Mouse (Mus musculus) kidney, adult 9 months (tissue): ENCODE results near the gene Mafk.
A peak's percentile ranks its signal among the peaks of the same experiment; 100 is the strongest.

ENCODE experiments used
- DNase-seq: peaks from one replicate; pipeline ENCODE4 v3.0.0; 2022

Mafk gene

DNA sequence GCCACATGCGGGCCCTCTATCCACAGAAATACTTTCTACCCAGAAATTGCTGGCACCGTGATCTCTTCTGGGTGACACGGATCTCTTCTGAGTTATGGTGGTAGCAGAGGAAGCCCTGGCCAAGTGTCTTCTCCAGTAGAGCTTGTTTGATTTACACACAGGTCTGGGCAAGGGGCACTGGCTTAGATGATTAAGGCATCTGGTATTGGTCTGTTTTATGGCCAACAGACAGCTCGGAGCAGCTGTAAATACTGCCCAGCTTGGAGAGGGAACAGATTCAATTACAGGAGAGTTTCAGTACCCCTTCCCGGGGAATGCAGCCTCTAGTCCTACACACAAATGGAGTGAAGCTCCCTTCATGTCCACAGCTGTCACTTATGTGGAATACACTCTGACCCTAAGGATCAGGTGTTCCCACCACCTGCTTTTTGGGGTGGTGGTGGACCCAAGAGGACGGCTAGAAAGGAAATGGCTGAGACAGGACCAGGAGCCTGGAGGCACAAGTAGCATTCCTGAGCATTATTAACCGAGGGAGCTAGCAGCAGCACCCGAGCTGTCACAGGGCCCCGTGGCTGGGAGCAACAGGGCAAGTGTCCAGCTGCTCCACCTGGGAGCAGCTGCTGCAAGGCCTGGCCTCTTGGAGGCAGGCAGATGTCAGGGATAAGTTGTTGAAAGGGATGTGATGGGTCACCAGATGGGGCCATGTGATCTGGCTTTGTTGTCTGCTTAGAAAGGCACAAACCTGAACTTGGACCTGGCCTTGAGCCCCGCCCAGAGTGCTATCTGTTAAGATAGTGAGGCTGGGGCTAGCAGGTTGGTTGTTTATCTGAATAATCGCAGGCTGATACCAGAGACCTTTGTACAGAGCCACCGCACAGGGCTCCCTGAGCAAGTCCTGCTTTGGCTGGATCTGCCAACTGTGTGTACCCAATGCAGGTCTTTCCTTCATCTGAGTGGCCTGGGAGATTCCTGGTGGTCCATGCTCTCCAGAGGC, 30.4 kb downstream of the Mafk start:
- DNase-seq: no peak

GRCm38 (mm10) chr5:139824531-139824930, 33.2 kb downstream of the Mafk start:
- no peak for DNase-seq

GRCm38 (mm10) chr5:139825947-139826346, 34.6 kb downstream of the Mafk start:
- DNase-seq: no peak

GRCm38 (mm10) chr5:139826357-139827055, 35.2 kb downstream of the Mafk start, which contains the start of the genes Gm26938 and Psmg3:
Gm26938 (minus strand) TSS chr5:139826407.
Psmg3 (minus strand) TSS chr5:139826885.
- DNase-seq: peak; percentile 92

DNA sequence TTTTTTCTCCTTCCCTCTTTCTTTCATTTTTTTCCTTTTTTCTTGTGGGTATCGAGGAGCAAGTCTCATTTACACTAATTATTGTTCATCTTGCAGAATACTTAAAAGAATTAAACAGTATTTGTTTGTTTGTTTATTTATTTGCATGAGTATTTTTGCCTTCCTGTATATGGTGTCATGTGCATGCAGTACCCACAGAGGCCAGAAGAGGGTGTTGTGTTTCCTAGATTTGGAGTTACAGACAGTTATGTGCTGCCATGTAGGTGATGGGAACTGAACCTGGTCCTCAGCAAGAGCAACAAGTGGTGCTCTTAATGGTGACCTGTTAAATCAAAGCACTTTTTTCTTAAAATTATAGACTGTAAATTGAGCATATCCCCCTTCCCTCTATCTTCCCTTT, 36.3 kb downstream of the Mafk start:
- no peak for DNase-seq

- no peak for DNase-seq
Observed at GRCm38 (mm10) chr5:139829384-139829783, 38.1 kb downstream of the Mafk start.

GRCm38 (mm10) chr5:139830734-139831133, 39.4 kb downstream of the Mafk start:
- DNase-seq: no peak

DNA sequence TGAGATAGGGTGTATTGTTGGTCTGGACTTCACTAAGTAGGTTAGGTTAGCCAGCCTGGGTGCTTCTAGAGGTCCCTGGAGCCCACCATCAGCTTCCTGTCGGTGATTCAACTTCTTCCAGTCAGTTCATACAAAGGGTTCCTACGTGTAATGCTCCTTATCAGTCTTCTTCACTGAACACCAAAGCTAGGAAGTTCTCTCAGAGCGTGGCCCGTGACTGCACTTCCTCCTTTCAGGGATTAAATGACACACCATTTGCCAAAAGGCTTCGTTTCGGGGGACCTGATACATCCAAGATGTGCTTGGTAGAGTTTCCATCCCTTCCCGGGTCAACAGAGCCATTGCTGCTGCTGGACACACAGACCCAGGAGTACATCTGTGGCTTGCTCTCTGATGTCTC, 40.8 kb downstream of the Mafk start:
- no peak for DNase-seq

GRCm38 (mm10) chr5:139835706-139836105, 44.4 kb downstream of the Mafk start:
- DNase-seq: no peak

- DNase-seq: peak; percentile 53
Observed at GRCm38 (mm10) chr5:139838476-139838892, 47.2 kb downstream of the Mafk start.

GRCm38 (mm10) chr5:139839142-139839541, 47.8 kb downstream of the Mafk start:
- DNase-seq: no peak

- DNase-seq: peak; percentile 50
Observed at GRCm38 (mm10) chr5:139849626-139850320, 58.5 kb downstream of the Mafk start.
